Mouse (Mus musculus): ENCODE measurements at regions not wholly inside any gene's neighbourhood (a gene's known extent, or its start where the extent isn't known, plus 50 kb on each side); places are given as distances from the start of the nearest gene placed in this dataset.
"Not testable (repeated sequence)": the region's sequence is repeated elsewhere in the genome, so short reads cannot be mapped to it uniquely, and the experiment has no call there.

DNA sequence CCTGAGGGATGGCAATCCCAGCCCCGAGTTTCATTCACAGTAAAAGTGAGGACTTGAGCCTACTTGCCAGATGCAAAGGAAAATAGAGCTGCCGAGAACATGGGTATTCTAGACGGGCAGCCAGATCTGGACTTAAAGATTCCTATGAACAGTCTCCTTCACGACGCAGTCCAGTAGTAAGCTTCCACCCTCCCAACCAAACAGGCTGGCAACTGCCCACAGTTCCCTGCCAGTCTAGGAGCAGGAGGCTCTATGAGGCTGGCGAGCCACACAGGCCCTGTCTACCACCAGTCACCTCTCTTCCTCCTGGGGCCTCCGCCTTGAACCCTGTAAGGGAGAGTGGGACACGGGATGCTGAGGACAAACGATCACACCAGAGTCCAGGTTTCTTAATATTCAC is 153.5 kb upstream of the Snrpn start:
- no peak for DNase-seq

DNA sequence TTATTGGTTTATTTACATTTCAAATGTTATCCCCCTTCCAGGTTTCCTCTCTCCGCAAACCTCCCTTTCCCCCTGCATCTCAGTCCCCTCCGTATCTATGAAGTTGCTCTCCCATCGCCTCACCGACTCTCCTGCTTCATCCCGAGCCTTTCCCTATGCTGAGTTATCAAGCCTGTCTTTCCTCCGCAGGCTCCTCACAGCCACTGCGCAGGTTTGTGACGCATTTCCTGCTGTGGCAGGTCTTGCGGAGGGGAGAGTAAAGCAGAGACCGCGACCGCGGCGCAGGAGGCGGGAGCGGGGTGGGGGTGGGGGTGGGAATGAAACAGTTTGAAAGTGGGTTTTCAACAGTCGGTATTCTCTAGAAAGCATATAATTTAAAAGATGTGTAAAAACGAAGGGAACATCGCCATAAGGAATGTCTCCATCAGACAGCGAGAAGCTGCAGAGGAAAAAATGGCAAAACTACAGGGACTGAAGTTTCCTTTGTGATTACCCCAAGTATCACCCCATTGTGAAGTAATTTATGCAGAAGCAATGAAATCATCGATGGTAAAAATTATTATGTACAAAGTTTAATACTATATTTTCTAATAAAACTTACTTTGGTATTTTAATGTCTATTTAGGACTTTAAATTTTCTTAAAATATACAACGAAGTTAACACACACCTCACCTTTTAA is 104.3 kb upstream of the Snrpn start:
- DNase-seq: peak; percentile 5

DNA sequence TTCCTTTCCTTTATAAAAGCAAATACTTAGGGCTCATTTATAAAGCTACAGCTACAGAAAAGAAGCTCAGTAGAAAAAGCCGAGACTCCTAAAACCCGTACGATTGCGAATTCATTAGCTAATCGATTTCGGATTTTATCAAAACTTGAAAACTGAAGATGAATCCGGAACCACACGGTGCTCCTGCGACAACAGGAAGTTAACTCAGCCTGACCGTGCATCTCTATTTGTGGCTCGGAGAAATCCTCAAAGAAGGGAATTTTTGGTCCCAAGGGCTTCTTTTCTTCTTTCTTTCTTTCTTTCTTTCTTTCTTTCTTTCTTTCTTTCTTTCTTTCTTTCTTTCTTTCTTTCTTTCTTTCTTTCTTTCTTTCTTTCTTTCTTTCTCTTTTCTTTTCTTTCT is 103.7 kb upstream of the Snrpn start:
- peak; percentile 4 for DNase-seq

DNA sequence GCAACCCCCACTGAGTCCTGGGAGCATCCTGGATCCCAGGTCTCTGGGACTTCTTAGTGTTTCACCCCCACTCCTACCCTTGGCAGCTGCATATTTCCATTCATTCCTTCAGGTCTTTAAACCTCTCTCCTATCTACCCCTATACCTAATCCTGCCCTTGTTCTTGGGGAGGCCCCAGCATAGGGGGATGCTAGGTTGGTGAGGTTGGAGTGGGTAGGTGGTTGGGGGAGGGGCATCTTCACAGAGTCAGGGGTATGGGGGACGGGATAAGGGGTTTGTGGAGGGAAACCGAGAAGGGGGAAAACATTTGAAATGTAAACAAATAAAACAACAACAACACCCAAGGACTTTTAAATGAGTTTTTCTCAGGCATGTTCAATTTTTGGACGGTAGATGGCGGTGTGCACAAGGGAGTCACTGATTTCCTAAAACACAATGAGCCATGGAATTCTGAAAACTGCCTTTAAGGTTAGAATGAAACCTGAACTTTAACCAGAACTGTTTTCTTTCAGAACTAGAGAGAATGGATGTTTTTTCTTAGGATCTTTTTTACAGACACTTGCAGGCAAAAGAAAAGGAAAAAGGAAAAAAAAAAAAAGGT is 98.7 kb upstream of the Snrpn start:
- DNase-seq: not testable (repeated sequence)

DNA sequence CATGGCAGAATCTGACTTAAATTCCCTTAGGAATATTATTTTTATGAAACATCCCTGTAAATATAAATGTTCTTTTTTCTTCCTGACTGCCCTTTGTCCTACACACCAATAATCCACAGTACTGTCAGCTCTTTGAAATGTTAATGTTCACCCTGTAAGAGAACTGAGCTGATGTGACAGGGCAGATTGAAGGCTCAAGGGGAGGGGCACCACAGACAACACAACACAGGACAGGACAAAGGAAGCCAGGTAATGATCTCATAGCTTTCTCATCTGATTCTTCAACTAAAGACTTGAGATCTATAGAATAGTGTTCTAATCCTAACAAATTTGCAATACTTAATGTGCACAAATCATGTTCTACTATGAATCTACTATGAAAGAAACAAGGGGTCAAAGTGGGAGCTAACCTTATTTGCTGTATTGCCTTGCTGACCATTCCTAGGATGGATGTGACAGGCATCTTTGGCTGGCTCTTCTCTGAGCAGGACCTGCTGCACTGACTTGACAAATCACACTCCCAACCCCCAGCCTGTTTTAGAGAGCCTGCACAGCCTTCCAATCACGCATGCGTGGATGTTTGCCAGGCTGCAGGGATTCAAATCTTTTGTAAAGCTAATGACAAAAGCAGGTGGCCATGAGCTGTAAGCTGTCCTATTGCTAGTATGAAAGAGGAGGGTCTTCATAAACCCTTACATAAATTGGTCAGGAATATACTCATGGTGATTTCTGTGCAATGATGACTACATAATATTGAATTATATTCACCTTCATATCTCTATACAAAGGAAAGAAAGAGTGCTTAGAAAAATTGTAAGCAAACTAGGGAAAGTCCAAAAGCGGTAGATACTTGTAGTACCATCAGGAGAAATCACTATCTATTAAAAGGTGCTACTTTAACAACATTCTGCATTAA is 76.6 kb upstream of the Snrpn start:
- DNase-seq: not testable (repeated sequence)

Measured in adrenal gland, adult 8-10 months (tissue).